Mouse (Mus musculus) adrenal gland, postnatal 10 days (tissue): ENCODE results near the gene Gas2l3. TPM values are rescaled to one million over a fixed set of nuclear protein-coding genes. Genes with fewer than 3 reads are reported as not detected.
A peak's percentile ranks its signal among the peaks of the same experiment; 100 is the strongest.

Experiments used
- DNase-seq: peaks from one replicate; pipeline ENCODE4 v3.0.0; 2021; ENCODE audit warnings: mixed read lengths
- total RNA-seq, 2 experiments: library from RNA; stranded (reverse); gene quantifications; 2 replicates each; pipeline ENCODE4 v1.2.3; 2021

Gene Gas2l3
- total RNA-seq, 2 experiments from 2014 or later, result 6.8 to 13.3 TPM

DNA sequence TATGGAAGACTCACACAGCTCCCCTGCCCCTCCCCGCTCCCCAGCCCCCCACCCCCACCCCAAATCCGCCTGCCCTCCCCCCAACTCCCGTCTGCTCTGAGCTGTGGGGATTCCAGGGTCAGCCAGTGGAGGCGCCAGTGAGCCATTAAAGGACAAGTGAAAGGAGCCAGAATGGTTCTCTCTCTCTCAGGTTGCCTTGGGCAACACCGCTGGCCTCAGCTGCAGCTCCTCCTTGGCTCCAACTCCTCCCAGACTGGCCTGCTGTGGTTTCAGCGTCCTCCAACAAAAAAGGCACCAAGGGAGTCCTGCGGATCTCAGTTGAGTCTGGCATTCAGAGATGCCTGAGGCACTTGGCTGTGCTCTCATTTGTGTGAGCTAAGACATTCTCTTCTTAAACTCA is 47.9 kb downstream of the Gas2l3 start:
- DNase-seq, result peak; percentile 79

DNA sequence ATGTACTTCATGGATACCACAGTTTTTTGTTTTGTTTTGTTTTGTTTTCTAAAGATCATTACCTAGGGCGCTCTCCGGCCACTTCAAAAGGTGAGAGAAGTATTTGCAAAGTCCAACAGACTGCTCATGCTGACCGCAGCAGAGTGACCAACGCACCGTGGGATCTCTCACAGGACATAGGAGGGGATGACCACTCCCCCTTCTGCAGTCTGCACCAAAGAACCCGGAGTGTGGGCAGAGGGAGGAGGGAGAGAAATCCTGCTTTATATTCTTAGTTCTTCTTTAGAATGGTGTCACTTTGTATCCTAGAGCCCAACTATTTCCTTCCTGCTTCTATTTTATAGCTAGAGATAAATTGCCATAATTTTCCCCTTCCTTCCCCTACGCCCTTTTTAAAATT is 48.4 kb downstream of the Gas2l3 start:
- no peak for DNase-seq

DNA sequence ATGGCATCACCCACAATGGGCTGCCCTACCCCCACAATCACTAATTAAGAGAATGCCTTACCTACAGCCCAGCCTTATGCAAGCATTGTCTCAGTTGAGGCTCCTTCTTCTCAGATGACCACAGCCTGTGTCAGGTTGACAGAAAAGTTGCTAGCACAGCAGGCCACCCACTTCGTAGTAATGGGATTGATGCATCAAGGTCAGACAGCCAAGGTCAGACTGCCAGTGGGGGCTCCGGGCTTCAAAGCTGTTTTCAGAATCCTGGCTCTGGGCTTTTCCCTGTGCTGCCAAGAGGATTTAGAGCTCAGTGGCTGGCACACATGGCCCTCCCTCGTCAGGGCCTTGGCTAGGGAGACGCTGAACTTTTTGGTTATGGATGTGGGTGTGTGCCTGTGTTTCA is 51.1 kb downstream of the Gas2l3 start:
- DNase-seq, result peak; percentile 37

DNA sequence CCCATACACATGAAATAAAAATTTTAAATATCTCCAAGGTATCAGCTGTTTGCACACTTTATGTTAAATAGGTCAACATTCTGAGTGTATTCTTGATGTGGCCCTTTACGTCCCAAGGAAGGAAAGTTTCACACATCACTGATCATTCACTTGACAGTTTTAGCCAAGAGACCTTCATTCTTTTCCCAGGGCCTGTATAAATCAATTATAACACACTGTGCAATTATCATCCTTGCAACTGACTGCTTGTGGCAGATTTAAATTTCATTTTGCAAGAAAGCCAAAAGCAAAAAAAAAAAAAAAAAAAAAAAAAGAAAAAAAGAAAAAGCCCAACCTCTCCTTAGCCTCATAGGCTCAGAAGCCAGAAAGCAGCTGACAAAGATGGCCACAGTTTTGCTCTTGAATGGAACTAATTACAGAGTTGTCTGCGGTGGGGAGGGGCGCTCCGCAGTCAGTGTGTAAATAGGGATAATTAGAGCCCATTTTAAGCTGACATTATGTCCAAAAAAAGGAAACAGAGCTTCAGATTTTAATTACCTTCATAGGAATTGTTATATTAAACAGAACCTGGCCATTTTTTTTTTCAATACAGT is 52.1 kb downstream of the Gas2l3 start:
- no peak for DNase-seq

DNA sequence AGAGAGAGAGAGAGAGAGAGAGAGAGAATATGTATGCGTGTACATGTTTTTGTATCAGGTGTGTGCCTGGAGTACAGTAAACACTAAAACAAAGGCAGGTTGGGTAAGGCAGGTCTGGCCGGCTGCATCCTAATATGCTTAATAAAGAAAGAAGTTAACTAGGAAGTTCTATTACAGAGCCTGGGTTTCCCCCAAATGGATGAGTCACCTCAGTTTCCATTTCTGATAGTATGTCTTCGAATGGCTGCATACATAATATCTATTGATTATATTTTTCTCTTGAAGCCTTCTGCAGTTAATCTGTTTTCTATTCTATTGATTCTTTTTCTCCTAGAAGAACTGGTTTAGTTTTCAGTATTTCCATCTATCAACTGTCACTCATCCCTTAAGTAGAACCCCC is 57.3 kb downstream of the Gas2l3 start:
- DNase-seq, result no peak

DNA sequence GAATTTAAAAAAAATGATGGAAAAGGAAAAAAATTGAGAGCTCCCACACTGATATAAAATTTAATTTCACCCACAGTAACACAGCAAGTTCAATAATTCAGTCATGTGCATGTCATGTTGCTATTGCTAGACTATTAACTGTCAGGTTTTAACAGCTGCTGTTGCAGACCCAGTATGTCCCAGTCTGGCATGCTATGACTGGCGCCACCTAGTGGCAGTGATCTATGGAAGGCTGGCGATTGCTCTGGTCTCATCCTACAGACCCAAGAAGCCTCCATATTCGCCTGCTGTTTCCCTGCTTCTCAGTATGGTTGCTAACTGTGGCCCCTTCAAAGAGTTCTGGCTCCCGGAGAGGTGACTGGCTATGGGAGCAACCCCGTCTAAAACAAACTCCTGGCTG is 60.3 kb downstream of the Gas2l3 start:
- DNase-seq, result peak; percentile 90

DNA sequence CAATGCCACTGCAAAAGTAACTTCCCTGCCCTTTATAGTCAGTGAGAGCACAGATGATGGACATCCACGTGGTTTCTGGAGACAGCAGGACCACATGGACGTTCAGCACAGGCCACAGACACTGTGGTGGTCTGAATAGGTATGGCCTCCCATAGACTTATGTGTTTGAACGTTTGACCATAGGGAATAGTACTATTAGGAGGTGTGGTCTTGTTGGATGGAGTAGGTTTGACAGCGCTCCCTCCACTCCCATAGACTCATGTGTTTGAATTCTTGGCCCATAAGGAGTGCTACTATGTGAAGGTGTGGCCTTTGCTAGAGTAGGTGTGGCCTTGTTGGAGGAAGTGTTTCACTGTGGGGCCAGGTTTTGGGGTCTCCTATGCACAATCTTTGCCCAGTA is 66.0 kb downstream of the Gas2l3 start:
- no peak for DNase-seq

DNA sequence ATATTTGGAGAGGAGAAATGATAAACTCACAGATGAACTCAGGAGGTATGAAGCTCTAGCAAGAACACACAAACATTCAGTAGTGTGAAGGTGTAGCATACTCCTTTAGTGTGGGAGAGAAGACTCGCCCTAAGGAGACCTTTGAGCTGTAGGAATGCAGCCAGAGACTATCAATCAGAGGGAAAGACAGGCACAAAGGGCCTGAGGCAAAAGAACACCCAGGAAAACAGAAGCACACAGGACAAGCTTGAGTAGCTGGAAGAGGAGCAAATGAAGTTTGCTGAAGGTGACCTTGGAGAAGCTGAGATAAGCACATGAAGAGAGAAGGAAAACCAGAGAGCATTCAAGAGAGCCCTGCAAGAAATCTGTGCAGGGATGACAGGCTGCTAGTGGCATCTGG is 73.7 kb downstream of the Gas2l3 start:
- no peak for DNase-seq

DNA sequence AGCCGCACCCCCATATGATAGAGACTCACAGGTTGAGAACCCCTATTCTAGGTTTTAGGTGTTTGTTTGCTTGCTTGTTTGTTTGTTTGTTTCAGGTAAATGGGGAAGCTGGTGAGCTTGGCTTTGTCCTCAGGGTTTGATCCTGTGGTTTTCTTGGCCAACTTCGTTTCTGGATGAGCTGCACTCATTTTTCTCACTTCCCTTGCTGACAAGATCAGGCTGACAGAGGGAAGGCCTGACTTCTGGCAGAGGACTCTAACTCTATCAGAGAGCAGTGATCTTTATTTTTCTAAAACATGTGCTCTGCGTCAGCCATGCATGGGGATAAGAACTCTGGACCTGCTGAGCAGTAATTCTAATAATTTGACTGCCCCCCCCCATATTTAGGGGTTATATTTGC is 84.8 kb downstream of the Gas2l3 start:
- no peak for DNase-seq

Other genes with a start within 250 kb of the Gas2l3 start
- 1 to 10 TPM in 1 of 2 experiments, under 1 TPM in 1; 0.90 to 1.6 TPM for gene Ano4, start 99.2 kb downstream of the Gas2l3 start, total RNA-seq
- 10 to 100 TPM; 14.5 to 19.2 TPM for gene Nr1h4, start 89.6 kb upstream of the Gas2l3 start, total RNA-seq
- 1 to 10 TPM in 1 of 2 experiments, under 1 TPM in 1; 0.33 to 1.0 TPM for gene Slc17a8, start 177.3 kb upstream of the Gas2l3 start, total RNA-seq
- 10 to 100 TPM; 34.2 to 36.9 TPM for gene Scyl2, start 242.3 kb upstream of the Gas2l3 start, total RNA-seq